Mouse (Mus musculus) olfactory bulb, adult 2 months (tissue): ENCODE measurements around the gene Ap1b1. TPM values are rescaled to one million over a fixed set of nuclear protein-coding genes. Genes with fewer than 3 reads are reported as not detected.

Experiments
- H3K27ac ChIP-seq: fragments of 200-500 bp; 2 replicates; pipeline ENCODE4 v1.5.1; 2012; ENCODE audit warnings: low read depth, low read length; ENCODE audit not compliant: insufficient read depth
- H3K4me1 ChIP-seq: fragments of 200-500 bp; 2 replicates; pipeline ENCODE4 v1.6.1; 2012; ENCODE audit warnings: low read length; ENCODE audit not compliant: control insufficient read depth, insufficient read depth
- H3K4me3 ChIP-seq: fragments of 200-500 bp; 2 replicates; pipeline ENCODE4 v1.5.1; 2012; ENCODE audit warnings: mild to moderate bottlenecking, low read depth, low read length, moderate library complexity; ENCODE audit not compliant: insufficient read depth
- CTCF ChIP-seq: fragments of 200-500 bp; IDR thresholded peaks from 2 replicates; pipeline ENCODE4 v1.5.1; 2012; ENCODE audit warnings: low read depth, mild to moderate bottlenecking, low read length, moderate library complexity; ENCODE audit not compliant: insufficient read depth
- POLR2A ChIP-seq: fragments of 200-500 bp; IDR thresholded peaks from 2 replicates; pipeline ENCODE4 v1.6.1; 2012; ENCODE audit warnings: mild to moderate bottlenecking, low read depth, low read length, moderate library complexity; ENCODE audit not compliant: insufficient read depth
- WGBS: fragments of 180-500 bp; shearing (Covaris S2); methylation state at CpG from one replicate; pipeline ENCODE4 v1.1.7; 2018; 5-methylcytosine and 5-hydroxymethylcytosine counted together
- polyA plus RNA-seq: library from polyadenylated mRNA; stranded (reverse); fragments of >200 nt; gene quantifications from 2 replicates; pipeline ENCODE4 v1.2.4, GENCODE M21; 2012; ENCODE audit warnings: low replicate concordance; ENCODE audit not compliant: missing spikeins, insufficient read depth, insufficient read length

Ap1b1 gene
- polyA plus RNA-seq, 1 experiment: not detected

GRCm38 (mm10) chr11:4998762-4999161 lies 12.1 kb downstream of the Ap1b1 start:
- Histone ChIP-seq H3K4me3 (no peak overlapping the region), H3K4me1 (no peaks in the 10 kb centered on the region), H3K27ac (no peak overlapping the region)
- TF ChIP-seq CTCF: no peak
- no peak for TF ChIP-seq POLR2A
- WGBS: 79% methylated on average over 1 of the region's 1 CpGs

GRCm38 (mm10) chr11:5000241-5000640 lies 13.6 kb downstream of the Ap1b1 start:
- 91% methylated on average over 1 of the region's 1 CpGs for WGBS
- TF ChIP-seq CTCF (no peak), POLR2A (no peak)
- H3K4me1 ChIP-seq: no peaks in the 10 kb centered on the region

GRCm38 (mm10) chr11:5002826-5003225 lies 16.2 kb downstream of the Ap1b1 start:
- Histone ChIP-seq H3K27ac (no peak overlapping the region), H3K4me1 (peaks cover 2% of the 10 kb centered on the region; the same call in 1 of the 2 replicates), H3K4me3 (no peak overlapping the region)
- WGBS: 45% methylated on average over 4 of the region's 4 CpGs
- TF ChIP-seq CTCF (no peak), POLR2A (no peak)

More at GRCm38 (mm10) chr11:5000241-5000640, 13.6 kb downstream of the Ap1b1 start:
- Histone ChIP-seq H3K4me3 (no peak overlapping the region), H3K27ac (no peak overlapping the region)

- peaks cover 4% of the 10 kb centered on the region; the same call in 1 of the 2 replicates for H3K4me1 ChIP-seq
- no peak overlapping the region for H3K27ac ChIP-seq
- WGBS: 95% methylated on average over 2 of the region's 2 CpGs
- TF ChIP-seq POLR2A: no peak
- no peak for TF ChIP-seq CTCF
- H3K4me3 ChIP-seq: no peak overlapping the region
These were observed 18.9 kb downstream of the Ap1b1 start for GRCm38 (mm10) chr11:5005528-5005927.

GRCm38 (mm10) chr11:5007186-5007585 lies 20.6 kb downstream of the Ap1b1 start:
- H3K4me1 ChIP-seq: peaks cover 4% of the 10 kb centered on the region; the same call in 1 of the 2 replicates
- no peak for TF ChIP-seq POLR2A
- TF ChIP-seq CTCF: no peak
- WGBS: 86% methylated on average over 1 of the region's 1 CpGs
- no peak overlapping the region for H3K27ac ChIP-seq
- no peak overlapping the region for H3K4me3 ChIP-seq

GRCm38 (mm10) chr11:5008867-5009266 lies 22.2 kb downstream of the Ap1b1 start:
- Histone ChIP-seq H3K27ac (no peak overlapping the region), H3K4me1 (peaks cover 4% of the 10 kb centered on the region; the same call in 1 of the 2 replicates), H3K4me3 (no peak overlapping the region)
- no peak for TF ChIP-seq POLR2A
- TF ChIP-seq CTCF: no peak
- WGBS: 67% methylated on average over 3 of the region's 3 CpGs

GRCm38 (mm10) chr11:5009354-5010074 lies 22.9 kb downstream of the Ap1b1 start:
- H3K4me3 ChIP-seq: no peak overlapping the region
- H3K4me1 ChIP-seq: peaks cover 4% of the 10 kb centered on the region; the same call in 1 of the 2 replicates
- TF ChIP-seq POLR2A: no peak
- TF ChIP-seq CTCF: no peak
- WGBS: 45% methylated on average over 3 of the region's 3 CpGs
- peak overlapping the region; percentile 69; the same call in 1 of the 2 replicates for H3K27ac ChIP-seq

- no peak overlapping the region for H3K27ac ChIP-seq
- H3K4me1 ChIP-seq: peaks cover 4% of the 10 kb centered on the region; the same call in 1 of the 2 replicates
- TF ChIP-seq POLR2A (no peak), CTCF (no peak)
- H3K4me3 ChIP-seq: no peak overlapping the region
- WGBS: 84% methylated on average over 1 of the region's 1 CpGs
These were observed 23.6 kb downstream of the Ap1b1 start for GRCm38 (mm10) chr11:5010205-5010604.

- H3K27ac ChIP-seq: no peak overlapping the region
- TF ChIP-seq CTCF (no peak), POLR2A (no peak)
- 76% methylated on average over 1 of the region's 1 CpGs for WGBS
- no peak overlapping the region for H3K4me3 ChIP-seq
- H3K4me1 ChIP-seq: 0 out of 2 replicates have a peak, but pooled peaks cover 2% of the 10 kb centered on the region
These were observed 24.9 kb downstream of the Ap1b1 start for GRCm38 (mm10) chr11:5011480-5011879.

- H3K27ac ChIP-seq: no peak overlapping the region
- H3K4me3 ChIP-seq: no peak overlapping the region
- WGBS: 69% methylated on average over 5 of the region's 5 CpGs
These were observed 25.6 kb downstream of the Ap1b1 start for GRCm38 (mm10) chr11:5012213-5012715.

More at GRCm38 (mm10) chr11:5012213-5012715, 25.6 kb downstream of the Ap1b1 start:
- H3K4me1 ChIP-seq: 0 out of 2 replicates have a peak, but pooled peaks cover 2% of the 10 kb centered on the region
- TF ChIP-seq POLR2A (no peak), CTCF (no peak)
